Mouse (Mus musculus): ENCODE measurements around the gene Rxra. TPM values are rescaled to one million over a fixed set of nuclear protein-coding genes. Genes with fewer than 3 reads are reported as not detected.
A peak's percentile ranks its signal among the peaks of the same experiment; 100 is the strongest.

The Rxra gene
- total and polyA plus RNA-seq, 2 experiments from 2014 or later = 2.1 to 19.3 TPM

DNA sequence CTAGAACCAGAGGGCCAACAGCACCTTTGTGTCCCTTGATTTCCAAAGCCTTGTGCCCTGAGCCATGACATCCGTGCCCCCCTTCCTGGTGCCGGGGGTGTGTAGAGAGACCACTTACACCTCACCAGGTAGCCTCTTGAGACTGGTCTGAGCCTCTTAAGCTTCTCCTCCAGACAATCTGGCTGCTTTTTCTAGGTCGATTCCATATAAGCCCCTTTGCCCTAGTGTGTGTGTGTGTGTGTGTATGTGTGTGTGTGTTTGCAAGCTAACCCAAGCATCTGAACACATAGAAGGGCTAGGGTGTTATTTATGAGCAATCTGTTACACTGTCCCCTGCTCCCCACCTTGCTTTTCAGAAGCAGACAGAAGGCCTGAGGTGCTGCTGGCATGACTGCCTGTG, 62.2 kb downstream of the Rxra start:
- Histone ChIP-seq H3K27me3 (ENCODE audit: insufficient read depth, low read length) (no peaks in the 10 kb centered on the region), H3K36me3 (ENCODE audit: insufficient read depth) (no peaks in the 10 kb centered on the region; the same call in 1 of the 2 replicates), H3K27ac (ENCODE audit: low read depth, low read length) (no peak overlapping the region), H3K4me1 (ENCODE audit: insufficient read depth) (peaks cover 8% of the 10 kb centered on the region; the same call in 1 of the 2 replicates), H3K4me2 (ENCODE audit: low read depth) (no peak overlapping the region), H3K9ac (no peak overlapping the region), H3K4me3 (ENCODE audit: low read depth, low read length) (no peak overlapping the region), H3K9me3 (ENCODE audit: low read length) (no peaks in the 10 kb centered on the region)
- WGBS = 85% methylated on average over 3 of the region's 3 CpGs
- DNase-seq (no peak), ATAC-seq (no peak)
- TF ChIP-seq CTCF (IDR thresholded peaks at IDR 0.05; ENCODE audit: low read depth) = no peak

DNA sequence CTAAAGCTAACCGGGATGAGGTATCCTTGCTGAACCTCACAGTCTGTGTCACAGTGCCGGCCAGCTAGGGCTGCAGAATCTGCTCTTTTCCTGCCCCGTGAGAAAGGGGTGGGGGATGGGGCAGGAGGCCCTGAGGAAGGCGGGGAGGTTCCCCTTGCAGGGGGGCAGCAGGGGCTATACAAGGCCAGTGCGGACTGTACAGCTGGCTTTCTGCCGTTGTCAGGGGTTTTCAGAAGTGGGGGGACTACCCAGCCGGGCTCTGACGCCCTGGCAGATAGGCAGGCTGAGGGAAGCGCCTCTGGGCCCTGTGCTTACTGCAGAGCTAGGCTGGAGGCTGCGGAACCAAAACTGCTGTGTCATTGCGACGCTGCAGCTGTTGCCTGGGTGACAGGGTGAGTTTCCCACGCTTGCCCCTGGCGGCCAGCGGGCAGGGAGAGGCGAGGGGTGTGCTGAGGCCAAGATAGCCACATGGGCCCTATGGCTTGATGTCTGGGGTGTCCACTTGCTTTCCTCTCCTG, 63.9 kb downstream of the Rxra start:
- peak; percentile 60 for TF ChIP-seq CTCF (IDR thresholded peaks at IDR 0.05; ENCODE audit: low read depth)
- peak overlapping the region; percentile 15; the same call in 1 of the 2 replicates for H3K4me2 ChIP-seq (ENCODE audit: low read depth)
- 0 out of 2 replicates have a peak overlapping the region, but pooled peaks have one; percentile 15 for H3K27ac ChIP-seq (ENCODE audit: low read depth, low read length)
- peaks cover 8% of the 10 kb centered on the region; the same call in 1 of the 2 replicates for H3K4me1 ChIP-seq (ENCODE audit: insufficient read depth)
- peak; percentile 76 for DNase-seq
- H3K9me3 ChIP-seq (ENCODE audit: low read length) = no peaks in the 10 kb centered on the region
- H3K27me3 ChIP-seq (ENCODE audit: insufficient read depth, low read length) = no peaks in the 10 kb centered on the region
- WGBS = 5% methylated on average over 16 of the region's 16 CpGs
- H3K9ac ChIP-seq = 0 out of 2 replicates have a peak overlapping the region, but pooled peaks have one; percentile 25
- no peaks in the 10 kb centered on the region; the same call in 1 of the 2 replicates for H3K36me3 ChIP-seq (ENCODE audit: insufficient read depth)
- no peak overlapping the region for H3K4me3 ChIP-seq (ENCODE audit: low read depth, low read length)
- ATAC-seq = peak; percentile 94

DNA sequence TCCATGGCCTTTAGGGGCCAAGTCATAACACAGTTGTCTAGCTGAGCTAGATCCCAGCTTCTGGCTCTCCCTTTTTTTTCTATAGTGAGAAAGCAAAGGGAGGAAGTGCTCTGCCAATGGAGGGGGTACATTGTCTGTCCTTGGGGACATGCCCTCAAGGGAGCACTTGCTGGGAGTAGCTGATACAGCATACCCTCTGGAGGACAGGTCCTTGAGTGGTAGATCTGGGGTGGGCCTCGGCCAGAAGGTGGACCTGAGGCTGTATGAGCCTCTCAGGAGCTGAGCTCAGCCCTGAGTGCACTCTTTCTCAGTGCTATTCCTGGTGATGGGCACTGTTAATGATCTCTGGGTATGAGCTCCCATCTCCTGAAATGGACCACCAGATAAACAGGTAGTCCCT, 66.9 kb downstream of the Rxra start:
- TF ChIP-seq CTCF (IDR thresholded peaks at IDR 0.05; ENCODE audit: low read depth) = no peak
- no peak overlapping the region for H3K9ac ChIP-seq
- no peak for DNase-seq
- H3K9me3 ChIP-seq (ENCODE audit: low read length) = no peaks in the 10 kb centered on the region
- H3K36me3 ChIP-seq (ENCODE audit: insufficient read depth) = no peaks in the 10 kb centered on the region; the same call in 1 of the 2 replicates
- H3K4me2 ChIP-seq (ENCODE audit: low read depth) = no peak overlapping the region
- no peaks in the 10 kb centered on the region for H3K27me3 ChIP-seq (ENCODE audit: insufficient read depth, low read length)
- no peak overlapping the region for H3K27ac ChIP-seq (ENCODE audit: low read depth, low read length)
- 93% methylated on average over 1 of the region's 1 CpGs for WGBS
- peaks cover 24% of the 10 kb centered on the region for H3K4me1 ChIP-seq (ENCODE audit: insufficient read depth)
- no peak overlapping the region for H3K4me3 ChIP-seq (ENCODE audit: low read depth, low read length)
- ATAC-seq = no peak

DNA sequence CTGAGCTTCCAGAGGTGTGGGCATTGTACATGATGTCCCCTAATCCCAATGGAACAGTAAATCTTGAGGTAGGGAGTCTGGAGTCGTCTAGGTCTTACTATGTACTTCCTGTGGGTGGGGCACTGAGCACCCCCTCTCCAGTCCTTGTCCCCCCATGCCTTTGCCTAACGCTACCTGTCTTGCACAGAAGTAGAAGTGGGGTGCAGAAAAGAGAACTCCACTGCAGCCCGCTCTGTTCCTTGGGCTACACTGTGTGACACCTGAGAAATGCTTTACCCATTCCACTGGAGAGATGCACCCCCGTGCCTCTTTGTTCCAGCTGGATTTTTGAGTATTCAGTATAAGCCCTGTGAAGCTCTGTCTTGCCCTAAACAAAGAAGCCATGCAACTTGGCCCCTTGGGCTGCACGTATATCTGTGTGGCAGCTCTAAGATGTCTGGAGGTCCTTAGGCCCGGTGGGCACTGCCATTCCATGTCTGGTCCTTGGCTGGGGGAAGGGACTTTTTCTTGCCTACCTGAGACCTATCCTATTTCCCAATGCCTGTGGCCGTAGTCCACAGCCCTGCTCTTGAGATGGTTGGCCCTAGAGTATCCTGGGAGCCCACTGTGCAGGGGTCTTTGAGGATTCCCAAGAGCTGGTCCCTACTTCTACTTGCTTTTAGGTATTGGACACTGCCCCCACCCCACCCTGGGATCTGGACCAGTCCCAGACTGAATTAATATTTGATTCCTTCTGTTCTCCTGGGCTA, 67.8 kb downstream of the Rxra start:
- no peaks in the 10 kb centered on the region for H3K9me3 ChIP-seq (ENCODE audit: low read length)
- no peak overlapping the region for H3K9ac ChIP-seq
- no peak overlapping the region for H3K27ac ChIP-seq (ENCODE audit: low read depth, low read length)
- H3K36me3 ChIP-seq (ENCODE audit: insufficient read depth) = no peaks in the 10 kb centered on the region; the same call in 1 of the 2 replicates
- ATAC-seq (no peak), DNase-seq (no peak)
- no peak overlapping the region for H3K4me2 ChIP-seq (ENCODE audit: low read depth)
- H3K4me3 ChIP-seq (ENCODE audit: low read depth, low read length) = no peak overlapping the region
- peaks cover 24% of the 10 kb centered on the region for H3K4me1 ChIP-seq (ENCODE audit: insufficient read depth)
- H3K27me3 ChIP-seq (ENCODE audit: insufficient read depth, low read length) = no peaks in the 10 kb centered on the region
- 91% methylated on average over 7 of the region's 7 CpGs for WGBS
- TF ChIP-seq CTCF (IDR thresholded peaks at IDR 0.05; ENCODE audit: low read depth) = no peak

DNA sequence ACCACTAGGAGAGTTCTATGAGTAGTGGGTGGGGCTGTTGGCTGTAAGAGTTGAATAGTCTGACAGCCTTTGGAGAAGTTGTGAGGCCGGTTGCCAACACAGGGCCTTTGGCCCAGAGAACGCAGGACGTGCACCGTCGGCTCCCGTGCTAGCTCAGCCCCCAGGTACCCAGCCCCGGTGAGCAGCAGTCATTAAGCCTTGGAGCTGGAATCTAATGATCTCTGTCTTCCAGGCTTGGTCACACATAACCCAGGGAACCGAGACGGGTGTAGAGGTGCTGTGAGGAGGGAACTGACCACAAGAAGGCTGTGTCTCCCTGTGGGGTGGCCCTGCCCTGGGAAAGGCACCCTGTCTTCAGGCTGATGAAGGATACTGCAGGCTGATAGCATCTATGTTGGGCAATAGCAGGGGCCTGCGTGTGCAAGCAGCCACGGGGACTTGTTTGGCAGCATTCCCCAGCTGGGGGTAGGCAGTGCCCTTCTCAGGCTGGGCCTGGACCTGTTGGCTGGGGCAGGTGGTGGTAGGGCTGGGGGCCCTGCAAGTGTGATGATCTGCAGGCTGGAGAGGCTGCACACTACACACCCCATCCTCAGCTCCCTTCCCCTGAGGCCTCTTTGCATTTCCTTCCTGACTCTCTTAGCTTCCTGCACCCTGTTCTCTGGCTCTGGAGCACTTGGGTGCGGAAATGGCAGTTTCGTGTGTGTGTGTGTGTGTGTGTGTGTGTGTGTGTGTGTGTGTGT, 68.5 kb downstream of the Rxra start:
- H3K4me2 ChIP-seq (ENCODE audit: low read depth) = no peak overlapping the region
- no peak overlapping the region for H3K4me3 ChIP-seq (ENCODE audit: low read depth, low read length)
- no peaks in the 10 kb centered on the region for H3K9me3 ChIP-seq (ENCODE audit: low read length)
- no peak for TF ChIP-seq CTCF (IDR thresholded peaks at IDR 0.05; ENCODE audit: low read depth)
- no peak for ATAC-seq
- H3K4me1 ChIP-seq (ENCODE audit: insufficient read depth) = peaks cover 24% of the 10 kb centered on the region
- 51% methylated on average over 13 of the region's 13 CpGs for WGBS
- no peak for DNase-seq
- H3K9ac ChIP-seq = no peak overlapping the region
- no peaks in the 10 kb centered on the region; the same call in 1 of the 2 replicates for H3K36me3 ChIP-seq (ENCODE audit: insufficient read depth)
- no peaks in the 10 kb centered on the region for H3K27me3 ChIP-seq (ENCODE audit: insufficient read depth, low read length)
- no peak overlapping the region for H3K27ac ChIP-seq (ENCODE audit: low read depth, low read length)

DNA sequence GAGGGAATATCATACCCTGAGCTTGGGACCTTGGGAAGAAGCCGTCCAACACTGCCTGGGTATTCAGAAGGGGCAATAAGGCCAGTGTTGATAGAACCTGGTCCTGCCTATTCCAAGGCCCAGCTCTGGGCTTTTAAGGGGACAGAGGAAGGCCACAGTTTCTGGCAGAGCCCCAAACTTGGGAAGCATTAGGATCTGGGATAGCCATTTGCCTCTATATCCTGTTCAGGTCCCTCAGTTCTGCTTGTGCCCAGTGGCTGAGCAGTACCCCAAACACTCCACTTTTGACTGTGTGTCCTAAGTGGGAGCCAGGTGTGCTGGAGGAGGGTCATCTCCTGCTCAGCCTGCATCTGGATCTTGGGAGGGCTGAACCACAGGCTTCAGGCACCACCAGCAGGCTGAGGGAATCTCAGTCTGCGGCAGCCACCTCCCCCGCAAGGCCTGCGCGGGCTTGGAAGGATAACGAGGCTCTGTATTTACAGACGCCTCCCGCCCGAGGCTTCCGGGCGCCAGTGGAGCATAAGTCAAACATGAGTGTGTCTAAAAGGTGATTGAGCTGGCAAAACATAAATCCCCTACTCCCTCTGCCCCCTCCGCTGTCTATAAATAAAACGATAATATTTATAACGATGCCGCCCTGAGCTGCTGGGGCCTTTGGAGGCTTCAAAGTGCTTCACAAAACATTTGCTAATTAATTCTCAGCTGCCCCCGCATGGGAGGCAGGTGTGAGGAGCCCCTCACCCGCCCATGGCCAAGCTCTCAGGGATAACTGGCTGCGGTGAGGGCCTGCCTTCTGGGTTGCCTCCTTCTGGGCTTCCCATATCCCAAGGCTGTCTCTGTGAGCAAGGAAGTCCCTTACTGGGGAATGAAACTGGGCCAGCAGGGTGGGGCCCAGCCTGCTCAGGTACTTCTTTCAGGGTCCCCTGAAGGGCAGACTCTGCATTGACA, 69.7 kb downstream of the Rxra start:
- H3K27ac ChIP-seq (ENCODE audit: low read depth, low read length) = no peak overlapping the region
- H3K4me2 ChIP-seq (ENCODE audit: low read depth) = no peak overlapping the region
- ATAC-seq (0 out of 2 replicates have a peak, but pooled peaks have one; percentile 27), DNase-seq (peak; percentile 53)
- 0 out of 2 replicates have a peak overlapping the region, but pooled peaks have one; percentile 6 for H3K9ac ChIP-seq
- no peak overlapping the region for H3K4me3 ChIP-seq (ENCODE audit: low read depth, low read length)
- H3K27me3 ChIP-seq (ENCODE audit: insufficient read depth, low read length) = no peaks in the 10 kb centered on the region
- H3K9me3 ChIP-seq (ENCODE audit: low read length) = no peaks in the 10 kb centered on the region
- H3K4me1 ChIP-seq (ENCODE audit: insufficient read depth) = peaks cover 16% of the 10 kb centered on the region
- no peaks in the 10 kb centered on the region; the same call in 1 of the 2 replicates for H3K36me3 ChIP-seq (ENCODE audit: insufficient read depth)
- WGBS = 21% methylated on average over 18 of the region's 18 CpGs
- TF ChIP-seq CTCF (IDR thresholded peaks at IDR 0.05; ENCODE audit: low read depth) = no peak

All from forebrain, postnatal 0 days (tissue).